Mouse (Mus musculus) midbrain, embryonic 10.5 days (tissue): ENCODE results near the gene Fam193a. TPM values are rescaled to one million over a fixed set of nuclear protein-coding genes. Genes with fewer than 3 reads are reported as not detected.

ENCODE experiments used
- DNase-seq: peaks from one replicate; pipeline ENCODE4 v3.0.0-alpha.2; 2017; ENCODE audit warnings: low spot score
- H3K27ac ChIP-seq: fragments of 300-500 bp; sonication (generic); replicated peaks from 2 replicates; pipeline ENCODE4 v1.5.1; 2016; ENCODE audit warnings: mild to moderate bottlenecking
- H3K27me3 ChIP-seq: fragments of 300-500 bp; sonication (generic); 2 replicates; pipeline ENCODE4 v1.6.1; 2016; ENCODE audit warnings: low read depth, mild to moderate bottlenecking; ENCODE audit not compliant: poor library complexity, severe bottlenecking
- H3K36me3 ChIP-seq: fragments of 300-500 bp; sonication (generic); 2 replicates; pipeline ENCODE4 v1.6.1; 2016; ENCODE audit warnings: mild to moderate bottlenecking, moderate library complexity
- H3K4me1 ChIP-seq: fragments of 300-500 bp; sonication (generic); 2 replicates; pipeline ENCODE4 v1.6.1; 2016
- H3K4me3 ChIP-seq: fragments of 300-500 bp; sonication (generic); 2 replicates; pipeline ENCODE4 v1.5.1; 2016; ENCODE audit warnings: mild to moderate bottlenecking, moderate library complexity
- H3K9me3 ChIP-seq: fragments of 300-500 bp; sonication (generic); replicated peaks from 2 replicates; pipeline ENCODE4 v1.6.1; 2016; ENCODE audit warnings: mild to moderate bottlenecking
- WGBS: fragments of 180-500 bp; shearing (Covaris S2); methylation state at CpG from one replicate; pipeline ENCODE4 v1.1.7; 2016; 5-methylcytosine and 5-hydroxymethylcytosine counted together
- polyA plus RNA-seq: library from polyadenylated mRNA; unstranded; fragments of >200 nt; fragmentation: Nextera tagmentation; extraction: Ambion mirVana; gene quantifications from 2 replicates; pipeline ENCODE4 v1.2.1, GENCODE M21; 2016

The Fam193a gene
- polyA plus RNA-seq, 1 experiment from 2014 or later, result 12.1 TPM

DNA sequence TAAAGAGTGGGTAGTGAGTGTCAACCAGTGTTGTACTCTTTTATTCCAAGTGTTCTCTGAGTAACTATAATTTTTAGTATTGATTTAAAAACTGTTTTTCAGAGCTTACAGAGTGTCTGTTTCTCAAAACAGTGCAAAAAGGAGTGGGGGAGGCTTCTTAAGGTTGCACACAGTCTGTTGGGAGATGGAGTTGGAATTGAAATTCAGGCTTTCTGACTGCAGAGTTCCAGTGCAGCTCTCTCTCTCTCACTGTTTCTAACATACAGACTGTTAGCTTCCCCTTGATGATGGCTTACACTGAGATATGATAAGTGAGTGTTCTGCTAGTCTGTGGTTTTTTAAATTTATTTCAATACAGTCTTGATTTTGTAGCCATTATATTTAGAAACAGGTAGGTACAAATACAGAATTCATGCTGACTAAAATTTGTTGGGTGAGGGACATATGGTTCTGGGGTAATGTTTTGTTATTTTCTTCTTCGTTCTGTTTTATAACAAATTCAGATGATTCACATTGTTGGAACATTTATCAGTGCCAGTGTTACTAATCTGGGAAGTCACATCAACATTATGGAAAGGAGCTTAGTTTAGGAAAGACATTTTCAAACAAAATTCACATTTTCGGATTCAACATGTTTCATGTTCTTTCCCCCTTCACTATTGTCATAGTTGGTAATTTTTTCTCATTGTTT, 26.3 kb downstream of the Fam193a start:
- no peaks in the 10 kb centered on the region for H3K27me3 ChIP-seq
- H3K4me1 ChIP-seq, result no peaks in the 10 kb centered on the region
- 93% methylated on average over 2 of the region's 2 CpGs for WGBS
- H3K36me3 ChIP-seq, result 0 out of 2 replicates have a peak, but pooled peaks cover 3% of the 10 kb centered on the region
- DNase-seq, result no peak
- H3K27ac ChIP-seq, result no peak overlapping the region
- no peaks in the 10 kb centered on the region for H3K9me3 ChIP-seq
- no peak overlapping the region for H3K4me3 ChIP-seq

GRCm38 (mm10) chr5:34397866-34398265, 28.1 kb downstream of the Fam193a start:
- Histone ChIP-seq H3K4me3 (no peak overlapping the region), H3K9me3 (no peaks in the 10 kb centered on the region), H3K4me1 (no peaks in the 10 kb centered on the region), H3K27ac (no peak overlapping the region), H3K36me3 (no peaks in the 10 kb centered on the region), H3K27me3 (no peaks in the 10 kb centered on the region)
- WGBS, result 87% methylated on average over 2 of the region's 2 CpGs
- no peak for DNase-seq

DNA sequence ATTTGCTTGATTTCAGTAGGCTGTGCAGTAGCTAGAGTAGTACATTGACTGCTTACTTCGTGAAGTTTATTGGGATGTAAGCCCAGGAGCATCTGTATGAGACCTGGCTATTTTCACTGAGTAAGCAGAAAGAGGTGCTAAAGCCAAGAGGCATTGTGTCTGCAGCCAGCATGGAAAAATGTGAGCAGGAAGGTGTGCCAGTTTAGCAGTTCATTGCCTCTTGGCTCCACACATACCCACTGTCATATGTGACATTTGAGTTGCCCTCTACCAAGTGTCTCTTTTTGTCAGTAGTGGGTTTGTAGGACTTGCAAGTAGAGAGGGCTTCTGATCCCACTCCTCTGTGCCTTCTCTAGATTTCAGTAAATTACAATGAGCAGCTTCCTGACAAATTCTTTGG, 28.6 kb downstream of the Fam193a start:
- no peak overlapping the region for H3K4me3 ChIP-seq
- H3K27ac ChIP-seq, result no peak overlapping the region
- H3K36me3 ChIP-seq, result no peaks in the 10 kb centered on the region
- WGBS, result 87% methylated on average over 1 of the region's 1 CpGs
- no peaks in the 10 kb centered on the region for H3K9me3 ChIP-seq
- no peaks in the 10 kb centered on the region for H3K27me3 ChIP-seq
- H3K4me1 ChIP-seq, result no peaks in the 10 kb centered on the region
- no peak for DNase-seq

- Histone ChIP-seq H3K9me3 (no peaks in the 10 kb centered on the region), H3K36me3 (peaks cover 17% of the 10 kb centered on the region), H3K4me1 (no peaks in the 10 kb centered on the region), H3K27me3 (no peaks in the 10 kb centered on the region), H3K4me3 (no peak overlapping the region), H3K27ac (no peak overlapping the region)
- WGBS, result 89% methylated on average over 6 of the region's 6 CpGs
- no peak for DNase-seq
Observed at GRCm38 (mm10) chr5:34407366-34407918, 37.7 kb downstream of the Fam193a start.

DNA sequence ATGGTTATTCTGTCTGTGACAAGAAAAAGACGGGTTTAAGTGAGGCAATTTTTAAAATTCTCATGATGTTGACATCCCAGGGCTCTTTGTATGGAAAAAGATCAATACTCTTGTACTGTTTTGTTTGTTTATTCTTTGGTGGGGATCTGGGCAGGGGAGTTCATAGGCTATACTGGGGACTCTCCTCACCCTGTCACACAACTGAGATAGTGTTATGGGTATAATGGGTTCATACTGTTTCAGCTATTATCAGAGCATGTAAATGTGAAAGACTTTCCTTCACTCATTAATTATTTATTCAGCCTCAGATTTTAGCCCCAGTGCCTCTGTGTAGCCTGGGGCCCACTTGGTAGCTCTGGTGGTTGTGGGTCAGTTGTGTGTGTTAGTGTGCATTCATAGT, 39.3 kb downstream of the Fam193a start:
- H3K4me1 ChIP-seq, result no peaks in the 10 kb centered on the region
- H3K27ac ChIP-seq, result no peak overlapping the region
- H3K27me3 ChIP-seq, result no peaks in the 10 kb centered on the region
- H3K4me3 ChIP-seq, result no peak overlapping the region
- DNase-seq, result no peak
- 86% methylated on average over 1 of the region's 1 CpGs for WGBS
- H3K9me3 ChIP-seq, result no peaks in the 10 kb centered on the region
- H3K36me3 ChIP-seq, result peaks cover 29% of the 10 kb centered on the region

GRCm38 (mm10) chr5:34410819-34411218, 41.1 kb downstream of the Fam193a start:
- DNase-seq, result no peak
- H3K27ac ChIP-seq, result no peak overlapping the region
- H3K4me1 ChIP-seq, result no peaks in the 10 kb centered on the region
- H3K36me3 ChIP-seq, result peaks cover 34% of the 10 kb centered on the region
- WGBS, result 93% methylated on average over 4 of the region's 4 CpGs
- H3K4me3 ChIP-seq, result no peak overlapping the region
- no peaks in the 10 kb centered on the region for H3K9me3 ChIP-seq
- H3K27me3 ChIP-seq, result no peaks in the 10 kb centered on the region

- Histone ChIP-seq H3K9me3 (no peaks in the 10 kb centered on the region), H3K36me3 (peaks cover 48% of the 10 kb centered on the region), H3K27me3 (no peaks in the 10 kb centered on the region), H3K4me1 (no peaks in the 10 kb centered on the region), H3K4me3 (no peak overlapping the region), H3K27ac (no peak overlapping the region)
- DNase-seq, result no peak
- 99% methylated on average over 2 of the region's 2 CpGs for WGBS
Observed at GRCm38 (mm10) chr5:34413921-34414320, 44.2 kb downstream of the Fam193a start.

DNA sequence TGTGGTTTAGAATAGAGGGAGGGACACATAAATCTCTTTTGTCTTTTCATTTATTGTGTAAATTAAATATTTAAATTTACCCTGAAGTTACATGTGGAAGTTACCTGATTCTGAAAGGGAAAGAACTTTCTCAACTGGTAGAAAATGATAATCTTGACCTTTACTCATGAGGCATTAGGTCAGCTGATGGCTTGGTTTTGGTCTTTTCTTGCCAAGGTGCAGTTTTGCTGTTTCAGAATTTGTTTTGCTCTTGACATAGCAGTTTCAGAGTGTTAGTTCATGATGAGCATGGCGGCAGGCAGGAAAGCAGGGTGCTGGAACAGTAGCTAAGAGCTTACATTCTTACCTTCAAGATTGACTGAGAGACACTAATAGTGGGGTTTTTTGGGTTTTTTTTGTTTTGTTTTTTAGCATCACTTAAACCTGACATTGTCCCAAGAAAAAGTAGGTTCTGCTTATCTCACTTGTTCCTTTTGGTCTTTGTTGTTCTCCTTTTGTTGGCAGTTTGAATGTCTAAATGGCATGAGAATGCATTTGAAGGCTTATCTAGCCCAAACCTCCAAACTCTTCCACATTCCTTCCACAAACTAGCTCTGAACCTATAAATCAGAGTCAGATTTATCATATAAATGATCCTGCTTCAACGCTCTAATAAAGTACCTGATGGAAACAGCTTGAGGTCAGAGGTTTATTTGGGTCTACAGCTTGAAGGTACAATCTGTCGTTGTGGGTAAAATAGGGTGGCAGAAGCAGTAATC, 47.7 kb downstream of the Fam193a start:
- H3K27ac ChIP-seq, result no peak overlapping the region
- no peaks in the 10 kb centered on the region for H3K9me3 ChIP-seq
- H3K4me1 ChIP-seq, result no peaks in the 10 kb centered on the region
- DNase-seq, result no peak
- no peak overlapping the region for H3K4me3 ChIP-seq
- H3K27me3 ChIP-seq, result no peaks in the 10 kb centered on the region
- peaks cover 66% of the 10 kb centered on the region for H3K36me3 ChIP-seq
- WGBS, result 94% methylated on average over 3 of the region's 3 CpGs

GRCm38 (mm10) chr5:34419188-34419587, 49.5 kb downstream of the Fam193a start:
- no peak for DNase-seq
- H3K27me3 ChIP-seq, result no peaks in the 10 kb centered on the region
- 97% methylated on average over 1 of the region's 1 CpGs for WGBS
- H3K4me1 ChIP-seq, result no peaks in the 10 kb centered on the region
- no peak overlapping the region for H3K4me3 ChIP-seq
- H3K36me3 ChIP-seq, result peaks cover 59% of the 10 kb centered on the region
- no peak overlapping the region for H3K27ac ChIP-seq
- no peaks in the 10 kb centered on the region for H3K9me3 ChIP-seq

- WGBS, result 90% methylated on average over 3 of the region's 3 CpGs
Observed at GRCm38 (mm10) chr5:34430776-34431175, 61.0 kb downstream of the Fam193a start.

GRCm38 (mm10) chr5:34433786-34434185, 64.1 kb downstream of the Fam193a start:
- H3K4me1 ChIP-seq, result no peaks in the 10 kb centered on the region
- H3K9me3 ChIP-seq, result no peaks in the 10 kb centered on the region
- H3K36me3 ChIP-seq, result peaks cover 100% of the 10 kb centered on the region
- no peak for DNase-seq
- no peak overlapping the region for H3K4me3 ChIP-seq
- 89% methylated on average over 1 of the region's 1 CpGs for WGBS
- no peaks in the 10 kb centered on the region for H3K27me3 ChIP-seq
- H3K27ac ChIP-seq, result no peak overlapping the region

More at GRCm38 (mm10) chr5:34430776-34431175, 61.0 kb downstream of the Fam193a start:
- DNase-seq, result no peak
- Histone ChIP-seq H3K4me1 (no peaks in the 10 kb centered on the region), H3K27ac (no peak overlapping the region), H3K36me3 (peaks cover 100% of the 10 kb centered on the region), H3K4me3 (no peak overlapping the region), H3K9me3 (no peaks in the 10 kb centered on the region), H3K27me3 (no peaks in the 10 kb centered on the region)

DNA sequence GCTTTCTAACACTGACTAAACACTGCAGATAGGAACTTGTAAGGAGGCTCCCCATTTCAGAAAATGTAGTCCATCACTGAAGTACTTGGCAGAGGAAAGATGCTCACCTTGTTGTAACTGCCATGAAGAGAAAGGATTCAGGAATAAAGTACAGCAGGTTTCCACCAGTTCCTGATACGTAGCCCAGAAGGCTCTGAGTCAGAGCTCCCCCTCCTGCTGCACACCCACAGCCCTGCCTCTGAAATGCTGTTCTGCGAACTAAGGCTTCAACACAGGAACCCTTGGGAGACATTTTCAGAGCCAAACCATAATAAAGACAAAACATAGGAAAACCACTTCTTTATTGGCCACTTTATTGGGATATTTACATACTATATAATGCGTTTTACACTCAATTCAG, 64.5 kb downstream of the Fam193a start:
- Histone ChIP-seq H3K36me3 (peaks cover 100% of the 10 kb centered on the region), H3K4me1 (no peaks in the 10 kb centered on the region), H3K4me3 (no peak overlapping the region), H3K27me3 (no peaks in the 10 kb centered on the region), H3K9me3 (no peaks in the 10 kb centered on the region), H3K27ac (no peak overlapping the region)
- 90% methylated on average over 3 of the region's 3 CpGs for WGBS
- DNase-seq, result no peak

DNA sequence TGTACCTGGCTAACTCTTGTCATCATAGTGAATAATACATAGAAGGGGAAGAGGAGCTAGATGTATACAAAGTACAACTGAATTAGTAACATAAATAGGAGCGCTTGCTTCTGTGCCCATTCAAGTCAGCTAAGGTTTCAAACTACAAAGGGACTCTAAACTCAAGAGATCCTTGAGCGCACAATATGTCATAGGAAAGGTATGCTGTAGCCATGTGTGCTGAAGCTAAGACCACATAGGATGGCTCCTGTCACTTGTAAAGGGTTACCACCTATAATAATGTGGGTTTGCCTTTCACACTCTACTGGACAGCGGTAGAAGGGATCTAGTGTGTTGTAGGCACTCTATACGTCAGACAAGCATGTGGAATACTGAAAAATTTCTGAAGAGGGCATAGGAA, 68.3 kb downstream of the Fam193a start:
- WGBS, result 97% methylated on average over 4 of the region's 4 CpGs
- no peaks in the 10 kb centered on the region for H3K4me1 ChIP-seq
- no peaks in the 10 kb centered on the region for H3K9me3 ChIP-seq
- H3K4me3 ChIP-seq, result no peak overlapping the region
- no peak for DNase-seq
- H3K36me3 ChIP-seq, result peaks cover 99% of the 10 kb centered on the region
- H3K27ac ChIP-seq, result no peak overlapping the region
- no peaks in the 10 kb centered on the region for H3K27me3 ChIP-seq
